Mouse (Mus musculus): ENCODE measurements around the gene St6galnac3.

The St6galnac3 gene

GRCm38 (mm10) chr3:153690553-153690952, 34.4 kb downstream of the St6galnac3 start:
- DNase-seq (ENCODE audit: low spot score in 2 of 2): no peak

DNA sequence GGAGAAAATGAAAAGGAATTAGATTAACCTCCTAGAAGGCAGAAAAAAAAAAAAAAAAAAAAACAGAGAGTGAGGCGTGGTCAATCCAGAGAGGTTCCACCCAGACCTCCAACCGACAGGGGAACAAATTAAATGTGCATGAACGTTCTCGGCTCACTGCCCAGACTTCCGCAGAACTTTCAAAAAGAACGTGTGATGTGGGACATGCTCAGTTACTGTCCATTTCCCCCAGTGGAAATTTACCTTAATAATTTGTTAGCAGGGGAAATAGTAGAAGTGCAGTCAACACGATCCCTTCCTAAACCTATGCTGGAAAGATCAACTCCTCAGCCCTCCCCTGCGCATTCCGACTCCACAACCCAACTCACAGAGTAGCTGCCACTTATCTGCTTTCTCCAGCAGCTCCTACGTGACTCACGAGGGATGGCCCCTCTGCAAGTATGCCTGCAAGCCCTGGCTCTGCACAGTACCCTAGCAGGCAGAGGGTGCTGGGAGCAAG, 35.1 kb downstream of the St6galnac3 start:
- DNase-seq (ENCODE audit: low spot score in 2 of 2): no peak

DNA sequence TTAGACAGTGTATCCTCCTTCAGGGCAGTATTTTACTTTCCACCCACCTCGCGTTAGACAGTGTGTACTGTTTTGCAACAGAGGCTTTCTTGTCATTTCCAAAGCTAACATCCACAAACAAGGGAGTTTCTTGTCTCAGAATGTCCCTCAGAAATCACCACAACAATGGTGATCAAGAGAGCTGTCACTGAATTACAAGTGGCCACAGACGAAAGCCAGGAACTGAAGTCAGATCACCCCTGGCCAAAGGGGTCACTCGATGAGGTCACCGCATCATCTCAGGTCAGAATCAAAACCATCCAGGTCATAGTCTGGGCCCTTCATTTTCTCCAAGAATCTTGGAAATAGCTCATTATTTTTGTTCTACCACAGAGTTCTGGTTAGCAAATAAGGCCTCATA, 37.1 kb downstream of the St6galnac3 start:
- no peak for DNase-seq (ENCODE audit: low spot score in 2 of 2)

DNA sequence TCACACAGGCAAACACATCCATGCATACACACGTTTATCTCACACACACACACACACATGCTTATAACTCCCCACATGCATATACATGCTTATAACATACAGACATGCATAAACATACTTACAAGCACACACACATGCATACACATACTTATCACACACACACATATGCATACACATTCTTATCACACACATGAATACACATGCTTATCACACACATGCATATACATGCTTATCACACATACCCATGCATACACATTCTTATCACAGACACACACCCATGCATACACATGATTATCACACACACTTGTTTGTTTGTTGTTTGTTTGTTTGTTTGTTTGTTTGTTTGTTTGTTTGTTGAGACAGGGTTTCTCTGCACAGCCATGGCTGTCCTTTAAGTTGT, 40.1 kb downstream of the St6galnac3 start:
- DNase-seq (ENCODE audit: low spot score in 2 of 2): no peak

DNA sequence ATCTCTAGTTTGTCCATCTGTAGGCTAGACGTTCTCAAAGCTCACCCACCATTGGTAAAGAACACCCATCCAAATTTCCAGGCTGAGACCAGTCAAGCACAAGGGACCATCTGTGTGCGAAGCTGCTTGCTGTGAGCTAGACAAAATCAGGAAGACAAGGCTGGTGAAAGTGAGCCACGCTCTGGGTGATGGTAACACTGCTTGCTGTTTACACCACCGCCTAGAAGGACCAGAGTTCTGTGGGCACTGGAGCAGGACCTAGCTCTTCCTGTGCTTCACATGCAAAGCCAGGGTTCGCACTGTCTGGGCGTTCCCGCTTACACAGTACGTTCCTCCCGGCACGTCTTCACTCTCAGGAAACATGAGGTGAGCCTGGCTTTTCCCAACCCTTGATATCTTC, 42.7 kb downstream of the St6galnac3 start:
- DNase-seq (ENCODE audit: low spot score in 2 of 2): no peak

DNA sequence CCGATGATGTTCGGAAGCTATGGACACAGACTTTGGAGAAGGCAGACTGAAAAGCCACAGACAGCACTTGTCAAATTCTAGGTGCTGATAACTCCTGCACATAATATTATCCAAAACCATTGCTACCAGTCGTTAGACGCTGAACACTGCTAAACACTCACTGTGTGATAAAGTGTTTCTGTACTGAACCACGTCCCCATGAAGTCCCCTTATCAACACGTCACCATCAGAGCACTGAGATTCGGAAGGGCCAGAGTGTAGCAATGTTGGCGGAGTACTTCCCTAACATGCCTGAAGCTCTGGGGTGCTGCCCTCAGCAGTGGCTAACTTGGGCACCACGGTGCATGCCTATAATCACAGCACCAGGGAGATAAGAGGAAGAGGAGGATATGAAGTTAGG, 43.3 kb downstream of the St6galnac3 start:
- DNase-seq (ENCODE audit: low spot score in 2 of 2): no peak

- DNase-seq (ENCODE audit: low spot score in 2 of 2): no peak
Observed at GRCm38 (mm10) chr3:153675832-153676231, 49.1 kb downstream of the St6galnac3 start.

DNA sequence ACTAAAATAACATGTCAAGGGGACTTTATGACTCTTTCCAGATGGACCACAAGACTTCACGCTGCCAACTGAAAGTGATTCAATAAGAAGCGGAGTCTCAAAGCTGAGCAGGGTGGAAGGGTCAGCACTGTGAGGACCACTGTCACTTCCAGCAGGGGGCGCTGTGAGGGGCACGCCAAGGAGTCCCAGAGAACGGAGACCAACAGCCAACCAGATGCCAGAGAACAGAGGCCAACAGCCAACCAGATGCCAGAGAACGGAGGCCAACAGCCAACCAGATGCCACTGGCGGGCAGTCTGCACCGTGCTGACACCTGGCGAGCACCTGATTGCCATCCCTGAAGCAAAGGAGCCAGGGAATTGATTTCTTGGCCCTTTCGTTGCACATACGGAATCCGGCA, 49.9 kb downstream of the St6galnac3 start:
- DNase-seq (ENCODE audit: low spot score in 2 of 2): no peak

GRCm38 (mm10) chr3:153674359-153674758, 50.6 kb downstream of the St6galnac3 start:
- no peak for DNase-seq (ENCODE audit: low spot score in 2 of 2)

DNA sequence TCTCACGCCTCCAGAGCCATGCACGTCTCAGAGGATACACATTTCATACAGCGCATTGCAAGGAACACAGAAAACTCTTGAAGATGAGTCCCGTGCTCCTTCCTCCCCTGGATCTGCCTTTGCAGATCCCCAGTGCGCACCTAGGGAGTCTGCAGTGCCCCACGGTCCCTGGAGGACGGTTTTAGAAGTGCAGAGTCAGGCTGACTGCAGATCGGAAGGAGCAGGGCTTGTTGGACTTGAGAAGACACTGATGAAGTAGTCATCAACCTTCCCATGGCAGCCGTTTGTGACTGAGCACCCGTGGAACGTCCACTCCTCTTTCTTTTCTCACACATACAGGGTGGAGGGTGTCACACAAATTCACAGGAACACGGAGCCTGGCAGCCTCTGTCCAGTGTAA, 51.5 kb downstream of the St6galnac3 start:
- DNase-seq (ENCODE audit: low spot score in 2 of 2): no peak

DNA sequence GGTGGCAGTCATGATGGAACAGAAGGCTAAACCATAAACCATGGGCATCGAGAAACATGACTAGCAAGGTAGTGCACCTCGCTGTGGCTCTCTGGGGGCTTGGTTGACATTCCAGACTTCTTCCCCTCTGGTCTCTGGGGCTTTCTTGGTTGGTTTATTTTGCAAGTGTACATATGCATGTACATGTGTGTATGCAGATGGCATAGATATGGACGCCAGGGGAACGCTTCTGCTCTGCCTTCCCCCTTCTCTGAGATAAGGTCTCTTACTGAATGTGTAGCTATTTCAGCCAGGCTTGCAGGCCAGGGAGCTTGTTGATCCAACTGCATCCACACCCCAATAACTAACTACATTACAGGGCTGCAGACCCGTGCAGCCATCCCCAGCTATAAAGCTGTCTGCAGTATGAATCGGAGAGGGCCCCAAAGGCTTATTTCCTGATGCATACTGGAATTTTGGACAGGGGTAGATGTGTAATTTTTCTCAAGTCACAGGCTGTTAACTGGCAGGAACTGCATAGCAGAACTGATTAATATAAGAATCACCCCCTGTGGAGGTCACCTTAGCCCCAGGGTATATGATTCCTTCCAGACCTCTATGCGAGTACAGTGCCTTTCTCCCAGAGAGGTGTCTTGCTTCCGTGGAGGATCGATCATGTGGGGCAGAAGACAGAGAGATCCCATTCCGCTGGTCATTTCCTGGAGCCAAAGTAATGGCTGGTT, 53.9 kb downstream of the St6galnac3 start:
- DNase-seq (ENCODE audit: low spot score in 2 of 2): no peak

DNA sequence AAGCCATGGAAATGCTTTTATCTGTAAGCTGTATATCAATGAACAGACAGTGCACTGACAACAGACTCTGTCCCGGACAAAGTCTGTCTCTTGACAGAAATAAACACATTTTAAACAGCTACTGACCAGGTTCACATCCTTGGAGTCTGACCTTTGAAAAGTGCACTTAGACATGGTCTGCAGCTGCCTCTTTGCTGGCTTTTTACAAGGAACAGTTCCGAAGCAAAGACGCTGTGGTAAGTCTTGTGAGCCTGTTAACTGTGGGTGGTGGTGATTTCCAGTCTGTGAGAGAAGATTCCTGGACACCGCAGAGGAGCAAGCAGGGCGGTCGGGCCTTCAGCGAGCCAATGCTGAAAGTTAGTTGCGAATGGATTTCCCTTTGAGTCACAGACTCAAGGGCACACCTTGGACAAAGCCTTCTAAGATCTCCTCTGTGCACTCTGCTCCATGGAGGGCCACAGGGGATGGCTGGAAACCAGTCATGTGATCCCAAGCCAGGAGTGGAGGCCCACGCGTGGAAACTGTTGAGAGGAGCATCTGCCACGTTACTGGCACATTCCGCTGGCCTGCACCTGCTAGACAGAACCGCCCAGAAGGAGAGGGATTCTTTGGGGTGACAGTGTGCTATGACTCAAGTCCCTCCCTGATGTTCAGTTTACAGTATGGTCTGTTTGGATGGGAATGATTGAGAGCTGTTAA, 55.1 kb downstream of the St6galnac3 start:
- DNase-seq (ENCODE audit: low spot score in 2 of 2): no peak

DNA sequence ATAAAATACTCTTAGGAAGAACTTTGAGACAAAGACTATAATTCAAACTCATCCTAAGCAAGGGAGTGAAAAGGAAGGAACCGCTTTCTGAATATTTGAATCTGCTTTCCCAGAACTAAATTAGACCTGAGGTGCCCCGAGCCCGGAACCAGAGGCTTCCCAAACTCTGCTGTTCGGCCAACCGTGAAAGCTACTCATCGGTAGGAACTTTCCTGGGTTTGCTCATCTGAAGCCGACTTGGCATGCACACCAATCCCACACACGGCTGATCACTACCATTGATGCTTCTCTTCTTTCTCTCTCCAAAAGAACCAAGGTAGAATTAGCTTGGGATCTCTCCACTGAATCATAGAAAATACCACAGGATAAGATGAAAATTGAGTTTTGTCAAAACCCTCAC, 55.6 kb downstream of the St6galnac3 start:
- DNase-seq (ENCODE audit: low spot score in 2 of 2): no peak

DNA sequence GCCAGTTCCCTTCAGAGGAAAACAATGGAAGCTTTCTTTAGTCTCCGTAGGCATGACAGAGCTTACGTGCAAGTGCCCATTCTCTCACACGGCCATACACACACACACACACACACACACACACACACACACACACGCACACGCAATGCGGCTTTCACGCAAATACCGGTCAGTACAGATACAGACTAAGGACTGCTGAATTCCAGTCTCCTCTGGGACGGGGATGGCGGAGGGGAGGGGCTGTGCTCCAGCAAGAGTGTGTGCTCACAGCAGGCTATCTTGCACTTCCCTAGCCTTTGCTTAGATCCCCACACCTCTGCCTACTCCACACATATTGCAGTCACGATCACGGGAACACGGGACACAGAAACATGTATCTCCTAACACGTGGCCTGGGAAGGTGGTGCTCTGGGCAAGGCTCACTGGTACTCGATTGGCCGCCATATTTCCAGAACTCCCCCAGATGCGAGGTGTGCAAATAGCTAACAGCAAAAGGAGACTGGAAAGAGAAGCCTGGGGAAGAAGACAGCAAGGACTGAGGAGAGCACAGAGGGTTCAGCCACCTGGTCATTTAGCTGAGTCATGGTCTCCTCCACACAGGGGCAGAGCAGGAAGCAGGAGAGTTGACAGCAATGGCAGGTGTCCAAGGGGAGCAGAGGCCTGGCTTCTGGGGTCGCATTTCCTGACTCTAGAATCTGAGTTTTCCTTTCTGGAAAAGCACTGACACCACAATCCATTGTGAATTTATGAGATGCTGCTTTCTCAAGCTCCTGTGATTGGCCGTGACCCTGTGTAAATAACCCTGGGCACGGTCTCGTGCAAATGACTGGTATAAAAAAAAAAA, 56.3 kb downstream of the St6galnac3 start:
- no peak for DNase-seq (ENCODE audit: low spot score in 2 of 2)

GRCm38 (mm10) chr3:153664696-153665095, 60.3 kb downstream of the St6galnac3 start:
- DNase-seq (ENCODE audit: low spot score in 2 of 2): no peak

DNA sequence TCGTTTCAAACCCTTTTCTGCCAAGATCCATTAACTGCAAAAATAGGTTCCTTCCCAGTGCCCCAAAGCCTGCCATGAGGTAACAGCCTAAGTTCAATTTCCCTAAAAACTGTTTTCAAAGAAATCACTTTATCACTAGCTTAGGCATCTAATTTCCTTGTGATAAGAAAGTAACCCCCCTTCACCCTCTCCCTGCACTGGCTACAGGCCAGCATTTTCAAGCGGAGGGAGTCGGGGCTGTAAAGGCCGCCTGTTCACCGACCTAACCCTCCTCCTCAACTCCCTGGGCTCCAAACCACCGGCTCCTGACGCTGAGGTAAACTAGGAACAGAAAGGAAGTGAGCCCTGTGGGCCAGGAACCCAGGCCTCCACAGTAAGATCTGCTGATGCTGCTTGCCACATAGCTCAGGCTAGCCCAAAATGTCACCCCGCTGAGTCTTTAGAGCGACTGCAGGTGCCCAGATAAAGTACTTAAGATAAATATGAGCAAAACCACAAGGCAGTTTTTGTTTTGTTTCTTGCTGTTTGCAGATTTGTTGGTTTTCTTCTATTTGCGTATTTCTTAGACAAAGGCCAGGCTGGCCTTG, 61.0 kb downstream of the St6galnac3 start:
- DNase-seq (ENCODE audit: low spot score in 2 of 2): no peak

DNA sequence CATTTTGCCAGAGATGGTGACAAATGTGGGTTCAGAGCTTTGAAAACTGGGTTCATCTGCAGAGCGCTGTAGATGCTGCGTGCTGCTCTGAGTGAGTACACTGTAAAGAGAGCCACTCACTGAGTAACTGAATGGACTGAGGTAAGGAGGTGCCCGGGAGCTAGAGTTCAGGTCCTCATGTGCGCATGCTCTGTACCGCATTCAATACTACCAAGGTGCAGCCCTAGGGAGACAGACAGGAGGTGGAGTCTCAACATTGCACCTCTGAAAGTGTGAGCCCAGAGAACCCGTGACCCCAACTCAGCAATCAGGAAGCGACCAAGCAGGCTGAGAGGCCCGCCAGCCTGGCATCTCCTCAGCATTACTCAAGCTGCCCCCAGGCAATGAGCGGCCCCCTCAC, 62.2 kb downstream of the St6galnac3 start:
- no peak for DNase-seq (ENCODE audit: low spot score in 2 of 2)

DNA sequence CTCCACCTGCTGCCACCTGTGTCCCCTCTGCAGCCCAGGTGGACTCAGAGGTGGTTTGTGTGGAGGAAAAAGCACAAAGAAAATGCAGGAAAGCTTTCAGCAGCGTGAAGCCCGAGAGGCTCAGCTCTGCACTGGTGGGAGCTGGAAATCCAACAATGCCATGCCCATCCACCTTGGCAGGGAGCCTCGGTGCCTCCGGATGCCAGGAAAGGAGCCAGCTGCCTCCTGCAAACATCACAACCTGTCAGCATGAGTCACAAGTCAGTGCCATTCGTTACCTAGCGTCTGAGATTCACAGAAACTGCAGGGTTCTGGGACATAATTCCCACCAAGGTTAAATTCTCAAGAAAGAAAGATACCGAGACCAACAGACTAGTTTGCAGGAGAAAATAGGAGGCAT, 63.0 kb downstream of the St6galnac3 start:
- peak; percentile 33 to 57 for DNase-seq (ENCODE audit: low spot score in 2 of 2)

DNA sequence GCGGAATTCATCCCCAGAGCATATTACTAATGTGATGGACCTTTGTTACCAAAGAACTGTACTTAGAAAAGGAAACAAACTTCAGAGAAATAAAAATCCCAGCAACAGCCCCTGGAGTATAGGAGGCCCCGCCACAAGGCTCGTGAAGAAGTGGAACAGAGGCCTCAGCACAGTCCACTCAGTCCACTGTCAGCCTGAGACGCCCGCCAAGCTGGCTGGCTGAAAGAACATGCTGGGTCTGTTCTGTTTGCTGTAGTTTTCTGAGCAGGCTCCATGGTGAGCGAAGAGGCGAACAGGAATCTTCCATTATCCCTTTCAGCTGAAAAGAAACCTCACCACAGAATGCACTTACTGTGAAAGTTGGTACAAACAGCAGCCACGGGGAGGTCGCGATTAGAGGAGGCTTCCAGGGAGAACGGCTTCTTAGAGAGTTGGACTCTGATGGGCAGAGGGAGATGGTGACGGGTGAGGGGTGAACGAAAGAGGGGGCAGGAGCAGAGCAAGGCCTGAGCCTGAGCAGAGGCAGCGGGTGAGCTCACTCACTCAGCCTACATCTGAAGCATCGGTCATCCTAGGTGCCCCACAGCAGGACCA, 65.3 kb downstream of the St6galnac3 start:
- DNase-seq (ENCODE audit: low spot score in 2 of 2): no peak

- peak; percentile 39 to 53 for DNase-seq (ENCODE audit: low spot score in 2 of 2)
Observed at GRCm38 (mm10) chr3:153658051-153658777, 66.8 kb downstream of the St6galnac3 start.

DNA sequence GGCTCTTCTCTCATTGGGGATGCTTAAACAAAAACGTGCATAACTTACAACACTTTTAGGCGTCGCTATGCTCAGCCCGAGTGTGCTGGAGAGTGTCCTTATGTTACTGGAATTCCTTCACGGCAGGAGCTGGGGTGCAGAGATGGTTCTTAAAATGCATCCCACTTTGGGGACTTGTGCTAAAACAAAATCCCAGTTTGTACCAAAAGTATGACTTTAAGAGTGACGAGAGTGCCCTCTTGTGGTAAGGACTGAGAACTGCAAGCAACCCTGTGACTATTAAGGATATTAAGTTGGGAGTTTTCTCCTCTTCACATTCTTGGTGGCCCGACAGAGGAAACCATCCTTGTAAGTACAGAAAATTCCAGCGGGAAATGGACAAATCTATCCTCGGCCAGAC, 69.9 kb downstream of the St6galnac3 start:
- DNase-seq (ENCODE audit: low spot score in 2 of 2): peak; percentile 65 to 87

Measured in frontal cortex, postnatal 36 days (tissue).